Mouse (Mus musculus): Measurements from ENCODE around the gene Prpf38b.
A peak's percentile ranks its signal among the peaks of the same experiment; 100 is the strongest.

The Prpf38b gene

GRCm38 (mm10) chr3:108860786-108861185 lies 50.7 kb downstream of the Prpf38b start:
- no peak for DNase-seq (ENCODE audit: low read depth, low spot score)

- DNase-seq (ENCODE audit: low read depth, low spot score), result peak; percentile 36
Measured at GRCm38 (mm10) chr3:108858231-108858770, 53.2 kb downstream of the Prpf38b start.

GRCm38 (mm10) chr3:108857714-108858113 lies 53.8 kb downstream of the Prpf38b start:
- DNase-seq (ENCODE audit: low read depth, low spot score), result no peak

GRCm38 (mm10) chr3:108857124-108857470 lies 54.4 kb downstream of the Prpf38b start:
- no peak for DNase-seq (ENCODE audit: low read depth, low spot score)

- DNase-seq (ENCODE audit: low read depth, low spot score), result no peak
Measured at GRCm38 (mm10) chr3:108856386-108857123, 55.0 kb downstream of the Prpf38b start.

GRCm38 (mm10) chr3:108855864-108856263 lies 55.7 kb downstream of the Prpf38b start:
- no peak for DNase-seq (ENCODE audit: low read depth, low spot score)

GRCm38 (mm10) chr3:108855371-108855770 lies 56.2 kb downstream of the Prpf38b start:
- no peak for DNase-seq (ENCODE audit: low read depth, low spot score)

- DNase-seq (ENCODE audit: low read depth, low spot score), result no peak
Measured at GRCm38 (mm10) chr3:108853266-108853665, 58.3 kb downstream of the Prpf38b start.
